Mouse (Mus musculus): Measurements from ENCODE around the gene Marveld3. TPM values are rescaled to one million over a fixed set of nuclear protein-coding genes. Genes with fewer than 3 reads are reported as not detected.

Gene Marveld3
- polyA plus RNA-seq, 1 experiment = 0.43 TPM

DNA sequence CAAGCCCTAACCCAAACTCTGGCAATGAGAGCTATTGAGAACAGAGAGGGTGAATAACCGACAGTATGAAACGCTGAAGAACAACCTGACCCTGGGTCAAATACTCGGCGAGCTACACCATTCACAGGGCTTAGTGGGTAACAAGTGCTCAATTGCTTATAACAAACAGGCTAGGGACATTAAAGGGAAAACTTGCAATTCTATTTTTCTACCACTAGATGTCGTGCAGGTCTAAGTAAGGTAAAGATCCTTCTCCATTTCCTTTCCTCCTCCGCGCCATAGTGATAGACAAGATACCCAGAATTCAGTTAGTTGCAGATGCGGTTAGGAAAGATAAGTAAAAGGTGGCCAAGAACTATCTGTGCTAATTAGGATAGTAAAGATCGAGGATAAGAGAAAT is 8.3 kb upstream of the Marveld3 start:
- 0 out of 2 replicates have a peak, but pooled peaks cover 2% of the 10 kb centered on the region for H3K27me3 ChIP-seq (ENCODE audit: control insufficient read depth, insufficient read depth, low read length)
- H3K27ac ChIP-seq (ENCODE audit: control insufficient read depth, insufficient read depth, low read length) = no peak overlapping the region
- WGBS = 10% methylated on average over 9 of the region's 9 CpGs
- DNase-seq = no peak
- no peaks in the 10 kb centered on the region for H3K36me3 ChIP-seq (ENCODE audit: control insufficient read depth, insufficient read depth, low read length)
- no peak for TF ChIP-seq POLR2A (IDR thresholded peaks at IDR 0.05; ENCODE audit: control insufficient read depth, extremely low read depth, insufficient read depth, low read length, poor library complexity)
- no peak for TF ChIP-seq CTCF (IDR thresholded peaks at IDR 0.05; ENCODE audit: borderline replicate concordance, control insufficient read depth, extremely low read depth, insufficient read depth, low read length, poor library complexity)
- no peak overlapping the region for H3K4me3 ChIP-seq (ENCODE audit: control insufficient read depth, insufficient read depth, low read length)
- no peaks in the 10 kb centered on the region for H3K4me1 ChIP-seq (replicated peaks; ENCODE audit: control insufficient read depth, insufficient read depth, low read length)

DNA sequence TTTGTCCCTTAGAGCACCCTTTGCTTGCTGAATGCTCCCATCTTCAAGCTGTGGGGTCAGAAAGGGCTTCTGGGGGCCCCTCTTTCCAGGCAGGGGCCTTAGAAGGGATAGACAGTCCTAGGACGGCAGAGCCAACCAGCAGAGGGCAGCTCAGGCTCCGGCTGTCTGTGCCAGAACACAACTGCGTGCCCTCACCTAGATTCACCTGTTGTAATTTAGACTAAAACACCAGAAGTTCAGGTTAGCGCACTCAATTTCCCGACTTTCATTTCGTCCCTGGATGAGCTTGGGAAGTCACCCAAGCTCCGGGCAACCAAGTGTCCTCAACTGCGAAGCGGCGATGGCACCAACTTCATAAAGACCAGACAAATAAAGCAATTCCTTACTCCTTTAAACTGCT is 6.8 kb upstream of the Marveld3 start:
- WGBS = 55% methylated on average over 10 of the region's 10 CpGs
- Histone ChIP-seq H3K4me3 (ENCODE audit: control insufficient read depth, insufficient read depth, low read length) (no peak overlapping the region), H3K27me3 (ENCODE audit: control insufficient read depth, insufficient read depth, low read length) (0 out of 2 replicates have a peak, but pooled peaks cover 2% of the 10 kb centered on the region), H3K27ac (ENCODE audit: control insufficient read depth, insufficient read depth, low read length) (no peak overlapping the region), H3K36me3 (ENCODE audit: control insufficient read depth, insufficient read depth, low read length) (no peaks in the 10 kb centered on the region), H3K4me1 (replicated peaks; ENCODE audit: control insufficient read depth, insufficient read depth, low read length) (no peaks in the 10 kb centered on the region)
- TF ChIP-seq CTCF (IDR thresholded peaks at IDR 0.05; ENCODE audit: borderline replicate concordance, control insufficient read depth, extremely low read depth, insufficient read depth, low read length, poor library complexity) = no peak
- no peak for TF ChIP-seq POLR2A (IDR thresholded peaks at IDR 0.05; ENCODE audit: control insufficient read depth, extremely low read depth, insufficient read depth, low read length, poor library complexity)
- no peak for DNase-seq

DNA sequence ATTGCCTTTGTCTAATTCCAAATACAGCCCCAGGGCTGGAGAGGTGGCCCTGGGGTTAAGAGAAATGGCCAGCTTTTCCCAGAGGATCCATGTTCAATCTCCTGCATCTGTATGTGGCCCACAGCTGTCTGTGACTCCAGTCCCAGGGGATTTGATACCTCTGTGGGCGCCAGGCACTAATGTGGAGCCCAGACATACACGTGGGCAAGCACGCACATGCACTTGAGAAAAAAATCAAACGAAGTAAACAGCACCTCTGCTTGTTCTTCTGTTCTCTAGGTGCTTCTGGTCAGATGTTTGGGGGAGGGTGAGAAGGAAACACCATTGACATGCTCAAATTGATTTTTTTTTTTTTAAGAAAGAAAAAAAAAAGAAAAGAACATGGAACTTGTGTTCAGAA is 2.1 kb upstream of the Marveld3 start:
- TF ChIP-seq POLR2A (IDR thresholded peaks at IDR 0.05; ENCODE audit: control insufficient read depth, extremely low read depth, insufficient read depth, low read length, poor library complexity) (no peak), CTCF (IDR thresholded peaks at IDR 0.05; ENCODE audit: borderline replicate concordance, control insufficient read depth, extremely low read depth, insufficient read depth, low read length, poor library complexity) (no peak)
- H3K4me3 ChIP-seq (ENCODE audit: control insufficient read depth, insufficient read depth, low read length) = no peak overlapping the region
- WGBS = 68% methylated on average over 4 of the region's 4 CpGs
- peaks cover 2% of the 10 kb centered on the region for H3K27me3 ChIP-seq (ENCODE audit: control insufficient read depth, insufficient read depth, low read length)
- DNase-seq = no peak
- no peak overlapping the region for H3K27ac ChIP-seq (ENCODE audit: control insufficient read depth, insufficient read depth, low read length)
- H3K4me1 ChIP-seq (replicated peaks; ENCODE audit: control insufficient read depth, insufficient read depth, low read length) = no peaks in the 10 kb centered on the region
- no peaks in the 10 kb centered on the region for H3K36me3 ChIP-seq (ENCODE audit: control insufficient read depth, insufficient read depth, low read length)

DNA sequence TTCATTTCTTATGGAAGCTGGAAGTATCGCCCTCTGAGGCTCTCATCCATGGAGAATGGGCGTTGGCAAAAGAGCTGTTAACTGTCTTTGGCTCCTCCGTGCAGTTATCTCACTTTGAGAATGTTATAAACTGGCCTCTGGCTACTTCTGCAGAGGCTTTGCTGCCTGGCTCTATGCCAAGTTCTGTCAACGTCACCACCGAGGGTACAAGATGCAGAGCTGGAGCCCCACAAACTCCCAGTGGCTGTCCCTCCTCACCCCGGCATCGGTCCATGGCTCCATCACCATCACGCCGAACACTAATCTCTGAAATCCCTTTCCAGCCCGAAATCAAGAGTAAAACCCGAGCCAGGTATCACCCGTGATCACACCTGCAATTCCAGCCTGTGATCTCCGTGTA is 1.4 kb upstream of the Marveld3 start:
- H3K27ac ChIP-seq (ENCODE audit: control insufficient read depth, insufficient read depth, low read length) = no peak overlapping the region
- no peaks in the 10 kb centered on the region for H3K36me3 ChIP-seq (ENCODE audit: control insufficient read depth, insufficient read depth, low read length)
- 77% methylated on average over 13 of the region's 13 CpGs for WGBS
- no peaks in the 10 kb centered on the region for H3K4me1 ChIP-seq (replicated peaks; ENCODE audit: control insufficient read depth, insufficient read depth, low read length)
- H3K4me3 ChIP-seq (ENCODE audit: control insufficient read depth, insufficient read depth, low read length) = no peak overlapping the region
- no peaks in the 10 kb centered on the region; the same call in none of the 2 replicates for H3K27me3 ChIP-seq (ENCODE audit: control insufficient read depth, insufficient read depth, low read length)
- DNase-seq = no peak
- no peak for TF ChIP-seq CTCF (IDR thresholded peaks at IDR 0.05; ENCODE audit: borderline replicate concordance, control insufficient read depth, extremely low read depth, insufficient read depth, low read length, poor library complexity)
- TF ChIP-seq POLR2A (IDR thresholded peaks at IDR 0.05; ENCODE audit: control insufficient read depth, extremely low read depth, insufficient read depth, low read length, poor library complexity) = no peak

DNA sequence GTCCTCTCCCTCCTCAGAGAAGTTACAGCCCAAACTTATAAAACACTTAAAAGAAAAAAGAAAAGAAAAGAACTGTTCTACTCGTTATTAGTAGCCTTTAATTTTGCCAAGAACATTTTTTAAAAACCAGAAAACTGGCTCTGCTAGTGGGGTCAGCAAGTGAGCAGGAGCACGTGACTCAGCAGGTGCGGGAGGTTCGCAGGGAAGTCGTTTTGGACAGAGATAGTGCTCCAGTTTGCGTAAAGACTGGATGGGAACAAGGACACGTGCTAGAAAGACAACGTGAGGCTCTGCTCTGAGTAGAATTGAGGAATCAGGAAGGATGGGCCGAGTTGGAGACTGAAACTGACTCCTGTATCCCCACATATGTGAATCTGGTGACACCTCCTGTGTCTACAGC is 893 bp upstream of the Marveld3 start:
- Histone ChIP-seq H3K27ac (ENCODE audit: control insufficient read depth, insufficient read depth, low read length) (no peak overlapping the region), H3K4me3 (ENCODE audit: control insufficient read depth, insufficient read depth, low read length) (no peak overlapping the region), H3K27me3 (ENCODE audit: control insufficient read depth, insufficient read depth, low read length) (no peaks in the 10 kb centered on the region; the same call in none of the 2 replicates), H3K4me1 (replicated peaks; ENCODE audit: control insufficient read depth, insufficient read depth, low read length) (no peaks in the 10 kb centered on the region), H3K36me3 (ENCODE audit: control insufficient read depth, insufficient read depth, low read length) (no peaks in the 10 kb centered on the region)
- WGBS = 73% methylated on average over 9 of the region's 9 CpGs
- TF ChIP-seq CTCF (IDR thresholded peaks at IDR 0.05; ENCODE audit: borderline replicate concordance, control insufficient read depth, extremely low read depth, insufficient read depth, low read length, poor library complexity) = no peak
- DNase-seq = no peak

DNA sequence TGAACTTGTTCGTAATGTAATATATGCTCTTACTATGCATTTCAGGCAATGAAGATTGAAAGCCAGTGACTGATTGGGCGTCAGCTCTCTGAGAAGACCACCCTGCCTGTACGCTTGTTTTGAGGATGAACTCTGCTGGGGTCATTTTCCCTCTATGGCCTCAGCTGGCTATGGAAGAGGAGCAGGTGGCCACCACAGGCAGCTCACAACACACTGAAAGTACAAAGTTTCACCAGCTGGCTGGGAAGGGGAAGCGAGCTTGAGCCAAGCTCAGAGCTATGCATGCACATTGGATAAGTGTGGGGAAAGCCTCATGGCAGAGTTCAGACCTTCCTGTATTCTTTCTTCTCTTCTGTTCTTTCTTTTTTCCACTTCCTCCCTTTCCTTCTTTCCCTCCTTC is 2.9 kb downstream of the Marveld3 start:
- Histone ChIP-seq H3K4me3 (ENCODE audit: control insufficient read depth, insufficient read depth, low read length) (no peak overlapping the region), H3K4me1 (replicated peaks; ENCODE audit: control insufficient read depth, insufficient read depth, low read length) (no peaks in the 10 kb centered on the region), H3K27me3 (ENCODE audit: control insufficient read depth, insufficient read depth, low read length) (no peaks in the 10 kb centered on the region; the same call in none of the 2 replicates), H3K36me3 (ENCODE audit: control insufficient read depth, insufficient read depth, low read length) (no peaks in the 10 kb centered on the region), H3K27ac (ENCODE audit: control insufficient read depth, insufficient read depth, low read length) (no peak overlapping the region)
- TF ChIP-seq POLR2A (IDR thresholded peaks at IDR 0.05; ENCODE audit: control insufficient read depth, extremely low read depth, insufficient read depth, low read length, poor library complexity) (no peak), CTCF (IDR thresholded peaks at IDR 0.05; ENCODE audit: borderline replicate concordance, control insufficient read depth, extremely low read depth, insufficient read depth, low read length, poor library complexity) (no peak)
- DNase-seq = no peak
- WGBS = 92% methylated on average over 4 of the region's 4 CpGs

DNA sequence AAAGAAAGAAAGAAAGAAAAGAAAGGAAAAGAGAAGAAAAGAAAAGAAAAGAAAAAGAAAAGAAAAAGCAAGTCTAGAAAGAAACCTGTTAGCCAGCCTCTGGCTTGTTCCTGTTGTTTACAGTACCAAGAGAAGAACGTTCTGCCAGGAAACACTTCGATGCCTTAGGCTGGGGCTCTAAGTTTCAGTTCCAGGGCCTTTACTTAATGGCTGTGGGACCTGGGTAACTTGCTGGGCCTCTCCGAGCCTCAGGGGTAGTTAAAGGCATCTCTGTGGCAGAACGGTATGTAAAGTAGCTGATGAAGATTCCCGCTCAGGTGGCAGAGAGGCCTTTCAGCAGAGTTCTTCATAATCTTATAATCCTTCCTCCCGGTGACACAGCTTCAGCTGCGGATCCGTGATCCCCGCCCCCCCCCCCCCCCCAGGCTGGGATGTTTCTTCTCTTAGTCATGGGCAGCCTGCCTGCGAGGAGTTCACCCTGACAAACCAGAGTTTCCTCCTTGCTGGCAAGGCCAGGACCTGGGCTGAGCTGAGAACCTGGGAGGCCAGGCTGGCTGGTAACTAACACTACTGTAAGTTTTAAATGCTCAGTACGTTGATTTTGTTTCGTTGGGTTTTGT is 3.9 kb downstream of the Marveld3 start:
- 71% methylated on average over 12 of the region's 12 CpGs for WGBS
- Histone ChIP-seq H3K27me3 (ENCODE audit: control insufficient read depth, insufficient read depth, low read length) (no peaks in the 10 kb centered on the region; the same call in none of the 2 replicates), H3K4me1 (replicated peaks; ENCODE audit: control insufficient read depth, insufficient read depth, low read length) (no peaks in the 10 kb centered on the region), H3K4me3 (ENCODE audit: control insufficient read depth, insufficient read depth, low read length) (no peak overlapping the region), H3K36me3 (ENCODE audit: control insufficient read depth, insufficient read depth, low read length) (no peaks in the 10 kb centered on the region), H3K27ac (ENCODE audit: control insufficient read depth, insufficient read depth, low read length) (no peak overlapping the region)
- DNase-seq = no peak
- TF ChIP-seq CTCF (IDR thresholded peaks at IDR 0.05; ENCODE audit: borderline replicate concordance, control insufficient read depth, extremely low read depth, insufficient read depth, low read length, poor library complexity) (no peak), POLR2A (IDR thresholded peaks at IDR 0.05; ENCODE audit: control insufficient read depth, extremely low read depth, insufficient read depth, low read length, poor library complexity) (no peak)
